Mouse (Mus musculus) heart, embryonic 13.5 days (tissue): ENCODE measurements around the gene Cntd1. TPM values are rescaled to one million over a fixed set of nuclear protein-coding genes. Genes with fewer than 3 reads are reported as not detected.
A peak's percentile ranks its signal among the peaks of the same experiment; 100 is the strongest.

Experiments
- ATAC-seq: fragments of 200-750 bp; cut with Nextera tagmentation; 2 replicates; pipeline ENCODE4 v1.8.0; 2017; ENCODE audit warnings: moderate TSS enrichment; ENCODE audit not compliant: insufficient number of reproducible peaks, low FRiP score, low TSS enrichment; ENCODE audit errors: extremely low read depth
- H3K27ac ChIP-seq: fragments of 300-500 bp; sonication (generic); replicated peaks from 2 replicates; pipeline ENCODE4 v1.5.1; 2015; ENCODE audit warnings: moderate library complexity, mild to moderate bottlenecking, inconsistent platforms
- H3K27me3 ChIP-seq: fragments of 300-500 bp; sonication (generic); replicated peaks from 2 replicates; pipeline ENCODE4 v1.6.1; 2015; ENCODE audit warnings: mild to moderate bottlenecking, inconsistent platforms
- H3K36me3 ChIP-seq: fragments of 300-500 bp; sonication (generic); 2 replicates; pipeline ENCODE4 v1.6.1; 2015; ENCODE audit warnings: mild to moderate bottlenecking, inconsistent platforms
- H3K4me1 ChIP-seq: fragments of 300-500 bp; sonication (generic); 2 replicates; pipeline ENCODE4 v1.6.1; 2015; ENCODE audit warnings: inconsistent platforms
- H3K4me2 ChIP-seq: fragments of 300-500 bp; sonication (generic); 2 replicates; pipeline ENCODE4 v1.6.1; 2015; ENCODE audit warnings: inconsistent platforms, mild to moderate bottlenecking, moderate library complexity
- H3K4me3 ChIP-seq: fragments of 300-500 bp; sonication (generic); 2 replicates; pipeline ENCODE4 v1.5.1; 2015; ENCODE audit warnings: moderate library complexity, mild to moderate bottlenecking, inconsistent platforms
- H3K9ac ChIP-seq: fragments of 300-500 bp; sonication (generic); 2 replicates; pipeline ENCODE4 v1.6.1; 2015; ENCODE audit warnings: inconsistent platforms, mild to moderate bottlenecking, moderate library complexity
- H3K9me3 ChIP-seq: fragments of 300-500 bp; sonication (generic); 2 replicates; pipeline ENCODE4 v1.6.1; 2016; ENCODE audit warnings: inconsistent platforms
- WGBS: fragments of 180-500 bp; shearing (Covaris S2); methylation state at CpG from one replicate; pipeline ENCODE4 v1.1.7; 2015; ENCODE audit warnings: mixed read lengths; 5-methylcytosine and 5-hydroxymethylcytosine counted together
- polyA plus RNA-seq: library from polyadenylated mRNA; unstranded; fragments of >200 nt; fragmentation: Nextera tagmentation; extraction: Ambion mirVana; gene quantifications from 2 replicates; pipeline ENCODE4 v1.2.1, GENCODE M21; 2015

Gene Cntd1
- polyA plus RNA-seq, 1 experiment from 2014 or later = 0.48 TPM

GRCm38 (mm10) chr11:101269577-101270116, 9.2 kb upstream of the Cntd1 start:
- Histone ChIP-seq H3K4me3 (no peak overlapping the region), H3K4me1 (peaks cover 23% of the 10 kb centered on the region), H3K9me3 (no peaks in the 10 kb centered on the region), H3K36me3 (peaks cover 10% of the 10 kb centered on the region; the same call in 1 of the 2 replicates), H3K4me2 (peak overlapping the region; percentile 31), H3K27ac (no peak overlapping the region), H3K9ac (no peak overlapping the region), H3K27me3 (peaks cover 35% of the 10 kb centered on the region)
- whole genome bisulfite sequencing = 15% methylated on average over 10 of the region's 10 CpGs
- no peak for ATAC-seq

- Histone ChIP-seq H3K27ac (no peak overlapping the region), H3K4me1 (peaks cover 24% of the 10 kb centered on the region), H3K9ac (no peak overlapping the region), H3K4me2 (no peak overlapping the region), H3K9me3 (no peaks in the 10 kb centered on the region), H3K4me3 (no peak overlapping the region), H3K27me3 (peaks cover 8% of the 10 kb centered on the region), H3K36me3 (peaks cover 22% of the 10 kb centered on the region)
- no peak for ATAC-seq
- 88% methylated on average over 3 of the region's 3 CpGs for WGBS
These were observed 6.4 kb upstream of the Cntd1 start for GRCm38 (mm10) chr11:101272446-101272845.

GRCm38 (mm10) chr11:101275309-101275708, 3.5 kb upstream of the Cntd1 start:
- peaks cover 25% of the 10 kb centered on the region for H3K36me3 ChIP-seq
- no peak overlapping the region for H3K9ac ChIP-seq
- H3K4me3 ChIP-seq = no peak overlapping the region
- ATAC-seq = no peak
- 73% methylated on average over 4 of the region's 4 CpGs for WGBS
- H3K27me3 ChIP-seq = 0 out of 2 replicates have a peak, but pooled peaks cover under 1% of the 10 kb centered on the region
- H3K27ac ChIP-seq = no peak overlapping the region
- H3K4me2 ChIP-seq = no peak overlapping the region
- no peaks in the 10 kb centered on the region for H3K9me3 ChIP-seq
- peaks cover 32% of the 10 kb centered on the region for H3K4me1 ChIP-seq

- Histone ChIP-seq H3K27me3 (peaks cover 9% of the 10 kb centered on the region; the same call in 1 of the 2 replicates), H3K4me2 (peak overlapping the region; percentile 82), H3K9ac (peak overlapping the region; percentile 33), H3K9me3 (no peaks in the 10 kb centered on the region), H3K27ac (no peak overlapping the region), H3K4me3 (0 out of 2 replicates have a peak overlapping the region, but pooled peaks have one; percentile 14), H3K4me1 (peaks cover 32% of the 10 kb centered on the region), H3K36me3 (peaks cover 25% of the 10 kb centered on the region)
- 30% methylated on average over 27 of the region's 27 CpGs for WGBS
- ATAC-seq = no peak
These were observed 2.3 kb upstream of the Cntd1 start for GRCm38 (mm10) chr11:101276319-101277070.

GRCm38 (mm10) chr11:101277381-101278222, 1.2 kb upstream of the Cntd1 start:
- H3K9ac ChIP-seq = peak overlapping the region; percentile 90
- peaks cover 32% of the 10 kb centered on the region for H3K4me1 ChIP-seq
- H3K36me3 ChIP-seq = peaks cover 25% of the 10 kb centered on the region
- H3K4me2 ChIP-seq = peak overlapping the region; percentile 82
- H3K27ac ChIP-seq = no peak overlapping the region
- peaks cover 9% of the 10 kb centered on the region; the same call in 1 of the 2 replicates for H3K27me3 ChIP-seq
- no peak for ATAC-seq
- no peaks in the 10 kb centered on the region for H3K9me3 ChIP-seq
- 64% methylated on average over 12 of the region's 12 CpGs for WGBS
- peak overlapping the region; percentile 84 for H3K4me3 ChIP-seq

- Histone ChIP-seq H3K36me3 (peaks cover 21% of the 10 kb centered on the region), H3K4me2 (peak overlapping the region; percentile 82), H3K4me3 (peak overlapping the region; percentile 84), H3K4me1 (peaks cover 32% of the 10 kb centered on the region), H3K27ac (no peak overlapping the region), H3K9ac (peak overlapping the region; percentile 61), H3K9me3 (no peaks in the 10 kb centered on the region), H3K27me3 (peaks cover 9% of the 10 kb centered on the region; the same call in 1 of the 2 replicates)
- WGBS = 52% methylated on average over 14 of the region's 14 CpGs
- no peak for ATAC-seq
These were observed 369 bp downstream of the Cntd1 start for GRCm38 (mm10) chr11:101279193-101279569.

- peaks cover 32% of the 10 kb centered on the region for H3K4me1 ChIP-seq
- H3K27ac ChIP-seq = no peak overlapping the region
- no peak for ATAC-seq
- H3K36me3 ChIP-seq = peaks cover 32% of the 10 kb centered on the region
- H3K4me3 ChIP-seq = no peak overlapping the region
- no peaks in the 10 kb centered on the region for H3K9me3 ChIP-seq
- WGBS = 44% methylated on average over 7 of the region's 7 CpGs
- H3K4me2 ChIP-seq = no peak overlapping the region
- peaks cover 9% of the 10 kb centered on the region; the same call in 1 of the 2 replicates for H3K27me3 ChIP-seq
- no peak overlapping the region for H3K9ac ChIP-seq
These were observed 2.0 kb downstream of the Cntd1 start for GRCm38 (mm10) chr11:101280837-101281236.

GRCm38 (mm10) chr11:101282896-101283295, 4.1 kb downstream of the Cntd1 start:
- H3K9ac ChIP-seq = no peak overlapping the region
- no peak overlapping the region for H3K4me2 ChIP-seq
- H3K36me3 ChIP-seq = peaks cover 31% of the 10 kb centered on the region
- peaks cover 12% of the 10 kb centered on the region for H3K4me1 ChIP-seq
- peaks cover 9% of the 10 kb centered on the region; the same call in 1 of the 2 replicates for H3K27me3 ChIP-seq
- no peak overlapping the region for H3K27ac ChIP-seq
- no peaks in the 10 kb centered on the region for H3K9me3 ChIP-seq
- H3K4me3 ChIP-seq = no peak overlapping the region
- WGBS = 39% methylated on average over 5 of the region's 5 CpGs
- ATAC-seq = no peak

GRCm38 (mm10) chr11:101283805-101284204, 5.0 kb downstream of the Cntd1 start:
- ATAC-seq = no peak
- peaks cover 9% of the 10 kb centered on the region; the same call in 1 of the 2 replicates for H3K27me3 ChIP-seq
- peaks cover 40% of the 10 kb centered on the region for H3K36me3 ChIP-seq
- WGBS = 62% methylated on average over 4 of the region's 4 CpGs
- no peaks in the 10 kb centered on the region for H3K9me3 ChIP-seq
- H3K4me3 ChIP-seq = no peak overlapping the region
- H3K9ac ChIP-seq = no peak overlapping the region
- peaks cover 8% of the 10 kb centered on the region for H3K4me1 ChIP-seq
- no peak overlapping the region for H3K27ac ChIP-seq
- H3K4me2 ChIP-seq = no peak overlapping the region

GRCm38 (mm10) chr11:101287306-101287705, 8.5 kb downstream of the Cntd1 start:
- Histone ChIP-seq H3K4me2 (no peak overlapping the region), H3K4me1 (no peaks in the 10 kb centered on the region), H3K36me3 (peaks cover 75% of the 10 kb centered on the region), H3K27me3 (no peaks in the 10 kb centered on the region), H3K4me3 (no peak overlapping the region), H3K27ac (no peak overlapping the region), H3K9me3 (no peaks in the 10 kb centered on the region), H3K9ac (no peak overlapping the region)
- no peak for ATAC-seq
- 82% methylated on average over 9 of the region's 9 CpGs for WGBS

- Histone ChIP-seq H3K4me3 (no peak overlapping the region), H3K36me3 (peaks cover 97% of the 10 kb centered on the region), H3K27ac (no peak overlapping the region), H3K9me3 (no peaks in the 10 kb centered on the region), H3K9ac (no peak overlapping the region), H3K4me2 (no peak overlapping the region), H3K4me1 (no peaks in the 10 kb centered on the region), H3K27me3 (no peaks in the 10 kb centered on the region)
- no peak for ATAC-seq
- 92% methylated on average over 8 of the region's 8 CpGs for WGBS
These were observed 12.4 kb downstream of the Cntd1 start for GRCm38 (mm10) chr11:101291231-101291630.
